Mouse (Mus musculus) liver, embryonic 14.5 days (tissue): ENCODE results near the gene Jund.

Experiments
- CTCF ChIP-seq: IDR thresholded peaks from 2 replicates; pipeline ENCODE4 v1.5.1; 2016; ENCODE audit warnings: antibody characterized with exemption, low read depth, control low read depth
- EP300 ChIP-seq: IDR thresholded peaks from 2 replicates; pipeline ENCODE4 v1.6.1; 2016; ENCODE audit warnings: antibody characterized with exemption, low read depth

GRCm38 (mm10) chr8:70667071-70667470 lies 31.7 kb upstream of the Jund start:
- TF ChIP-seq CTCF (no peak), EP300 (no peak)
